Mouse (Mus musculus) intestine, embryonic 15.5 days (tissue): ENCODE data around the gene Dyrk1a. TPM values are rescaled to one million over a fixed set of nuclear protein-coding genes. Genes with fewer than 3 reads are reported as not detected.

Experiments used
- ATAC-seq: fragments of 200-750 bp; cut with Nextera tagmentation; 2 replicates; pipeline ENCODE4 v1.8.0; 2017; ENCODE audit warnings: moderate TSS enrichment, moderate library complexity
- H3K27ac ChIP-seq: fragments of 300-500 bp; sonication (generic); 2 replicates; pipeline ENCODE4 v1.5.1; 2015; ENCODE audit warnings: mild to moderate bottlenecking, inconsistent platforms
- H3K27me3 ChIP-seq: fragments of 300-500 bp; sonication (generic); replicated peaks from 2 replicates; pipeline ENCODE4 v1.6.1; 2015; ENCODE audit warnings: inconsistent platforms
- H3K36me3 ChIP-seq: fragments of 300-500 bp; sonication (generic); 2 replicates; pipeline ENCODE4 v1.6.1; 2015; ENCODE audit warnings: inconsistent platforms
- H3K4me1 ChIP-seq: fragments of 300-500 bp; sonication (generic); replicated peaks from 2 replicates; pipeline ENCODE4 v1.6.1; 2015; ENCODE audit warnings: inconsistent platforms
- H3K4me2 ChIP-seq: fragments of 300-500 bp; sonication (generic); replicated peaks from 2 replicates; pipeline ENCODE4 v1.6.1; 2015; ENCODE audit warnings: mild to moderate bottlenecking, inconsistent platforms
- H3K4me3 ChIP-seq: fragments of 300-500 bp; sonication (generic); replicated peaks from 2 replicates; pipeline ENCODE4 v1.5.1; 2015; ENCODE audit warnings: inconsistent platforms
- H3K9ac ChIP-seq: fragments of 300-500 bp; sonication (generic); 2 replicates; pipeline ENCODE4 v1.6.1; 2015; ENCODE audit warnings: inconsistent platforms
- H3K9me3 ChIP-seq: fragments of 300-500 bp; sonication (generic); 2 replicates; pipeline ENCODE4 v1.6.1; 2016; ENCODE audit warnings: inconsistent platforms
- WGBS: fragments of 180-500 bp; shearing (Covaris S2); methylation state at CpG from one replicate; pipeline ENCODE4 v1.1.7; 2015; 5-methylcytosine and 5-hydroxymethylcytosine counted together
- polyA plus RNA-seq: library from polyadenylated mRNA; unstranded; fragments of >200 nt; fragmentation: Nextera tagmentation; extraction: Ambion mirVana; gene quantifications from 2 replicates; pipeline ENCODE4 v1.2.1, GENCODE M21; 2015

Gene Dyrk1a
- polyA plus RNA-seq, 1 experiment from 2014 or later, result 8.1 TPM

GRCm38 (mm10) chr16:94601089-94601488 lies 31.3 kb downstream of the Dyrk1a start:
- H3K9me3 ChIP-seq, result no peaks in the 10 kb centered on the region
- H3K36me3 ChIP-seq, result no peaks in the 10 kb centered on the region
- peaks cover 59% of the 10 kb centered on the region for H3K4me1 ChIP-seq
- H3K9ac ChIP-seq, result no peak overlapping the region
- H3K4me2 ChIP-seq, result no peak overlapping the region
- no peak overlapping the region for H3K4me3 ChIP-seq
- WGBS, result 69% methylated on average over 5 of the region's 5 CpGs
- peak overlapping the region; percentile 51 for H3K27ac ChIP-seq
- H3K27me3 ChIP-seq, result no peaks in the 10 kb centered on the region
- peak; percentile 7; the same call in 1 of the 2 replicates for ATAC-seq

GRCm38 (mm10) chr16:94601540-94601953 lies 31.7 kb downstream of the Dyrk1a start:
- Histone ChIP-seq H3K9me3 (no peaks in the 10 kb centered on the region), H3K27me3 (no peaks in the 10 kb centered on the region), H3K27ac (peak overlapping the region; percentile 51), H3K9ac (no peak overlapping the region), H3K4me3 (no peak overlapping the region), H3K4me1 (peaks cover 61% of the 10 kb centered on the region), H3K36me3 (no peaks in the 10 kb centered on the region), H3K4me2 (0 out of 2 replicates have a peak overlapping the region, but pooled peaks have one; percentile 28)
- ATAC-seq, result peak; percentile 79
- WGBS, result 8% methylated on average over 6 of the region's 6 CpGs

- peaks cover 58% of the 10 kb centered on the region for H3K4me1 ChIP-seq
- H3K4me3 ChIP-seq, result no peak overlapping the region
- H3K36me3 ChIP-seq, result no peaks in the 10 kb centered on the region
- no peaks in the 10 kb centered on the region for H3K27me3 ChIP-seq
- H3K27ac ChIP-seq, result no peak overlapping the region
- no peaks in the 10 kb centered on the region for H3K9me3 ChIP-seq
- no peak for ATAC-seq
- H3K9ac ChIP-seq, result no peak overlapping the region
- no peak overlapping the region for H3K4me2 ChIP-seq
- WGBS, result 73% methylated on average over 1 of the region's 1 CpGs
Measured at GRCm38 (mm10) chr16:94602188-94602587, 32.4 kb downstream of the Dyrk1a start.

- Histone ChIP-seq H3K4me3 (no peak overlapping the region), H3K9ac (no peak overlapping the region), H3K27me3 (no peaks in the 10 kb centered on the region), H3K36me3 (no peaks in the 10 kb centered on the region), H3K4me1 (peaks cover 57% of the 10 kb centered on the region), H3K4me2 (no peak overlapping the region), H3K9me3 (no peaks in the 10 kb centered on the region), H3K27ac (no peak overlapping the region)
- 37% methylated on average over 4 of the region's 4 CpGs for WGBS
- ATAC-seq, result no peak
Measured at GRCm38 (mm10) chr16:94602730-94603129, 32.9 kb downstream of the Dyrk1a start.

GRCm38 (mm10) chr16:94606169-94606568 lies 36.4 kb downstream of the Dyrk1a start:
- H3K4me2 ChIP-seq, result no peak overlapping the region
- peaks cover 36% of the 10 kb centered on the region for H3K4me1 ChIP-seq
- H3K9me3 ChIP-seq, result no peaks in the 10 kb centered on the region
- no peaks in the 10 kb centered on the region for H3K27me3 ChIP-seq
- no peak overlapping the region for H3K4me3 ChIP-seq
- WGBS, result 71% methylated on average over 1 of the region's 1 CpGs
- peak; percentile 50 for ATAC-seq
- no peak overlapping the region for H3K27ac ChIP-seq
- no peaks in the 10 kb centered on the region for H3K36me3 ChIP-seq
- H3K9ac ChIP-seq, result no peak overlapping the region

- Histone ChIP-seq H3K4me2 (no peak overlapping the region), H3K9me3 (no peaks in the 10 kb centered on the region), H3K9ac (no peak overlapping the region), H3K27me3 (no peaks in the 10 kb centered on the region), H3K4me3 (no peak overlapping the region), H3K36me3 (no peaks in the 10 kb centered on the region), H3K4me1 (peaks cover 24% of the 10 kb centered on the region), H3K27ac (0 out of 2 replicates have a peak overlapping the region, but pooled peaks have one; percentile 11)
- WGBS, result 29% methylated on average over 1 of the region's 1 CpGs
- no peak for ATAC-seq
Measured at GRCm38 (mm10) chr16:94607468-94607867, 37.7 kb downstream of the Dyrk1a start.

GRCm38 (mm10) chr16:94608706-94609594 lies 39.1 kb downstream of the Dyrk1a start:
- no peaks in the 10 kb centered on the region for H3K27me3 ChIP-seq
- H3K4me1 ChIP-seq, result peaks cover 17% of the 10 kb centered on the region; the same call in 1 of the 2 replicates
- H3K36me3 ChIP-seq, result no peaks in the 10 kb centered on the region
- ATAC-seq, result no peak
- no peaks in the 10 kb centered on the region for H3K9me3 ChIP-seq
- 71% methylated on average over 9 of the region's 9 CpGs for WGBS
- no peak overlapping the region for H3K27ac ChIP-seq
- no peak overlapping the region for H3K4me2 ChIP-seq
- H3K4me3 ChIP-seq, result no peak overlapping the region
- no peak overlapping the region for H3K9ac ChIP-seq

GRCm38 (mm10) chr16:94612573-94612972 lies 42.8 kb downstream of the Dyrk1a start:
- ATAC-seq, result no peak
- no peak overlapping the region for H3K9ac ChIP-seq
- H3K9me3 ChIP-seq, result no peaks in the 10 kb centered on the region
- no peak overlapping the region for H3K27ac ChIP-seq
- no peak overlapping the region for H3K4me3 ChIP-seq
- H3K27me3 ChIP-seq, result no peaks in the 10 kb centered on the region
- WGBS, result 62% methylated on average over 8 of the region's 8 CpGs
- 0 out of 2 replicates have a peak, but pooled peaks cover 5% of the 10 kb centered on the region for H3K4me1 ChIP-seq
- no peaks in the 10 kb centered on the region for H3K36me3 ChIP-seq
- no peak overlapping the region for H3K4me2 ChIP-seq

- H3K27ac ChIP-seq, result no peak overlapping the region
- H3K27me3 ChIP-seq, result no peaks in the 10 kb centered on the region
- H3K4me3 ChIP-seq, result no peak overlapping the region
- no peaks in the 10 kb centered on the region for H3K9me3 ChIP-seq
- H3K9ac ChIP-seq, result no peak overlapping the region
- H3K36me3 ChIP-seq, result no peaks in the 10 kb centered on the region
- 83% methylated on average over 6 of the region's 6 CpGs for WGBS
- H3K4me1 ChIP-seq, result 0 out of 2 replicates have a peak, but pooled peaks cover 2% of the 10 kb centered on the region
- H3K4me2 ChIP-seq, result no peak overlapping the region
- ATAC-seq, result no peak
Measured at GRCm38 (mm10) chr16:94617255-94617654, 47.4 kb downstream of the Dyrk1a start.

GRCm38 (mm10) chr16:94618543-94618942 lies 48.7 kb downstream of the Dyrk1a start:
- H3K9me3 ChIP-seq, result no peaks in the 10 kb centered on the region
- H3K4me3 ChIP-seq, result no peak overlapping the region
- no peak overlapping the region for H3K9ac ChIP-seq
- no peaks in the 10 kb centered on the region for H3K36me3 ChIP-seq
- H3K4me1 ChIP-seq, result 0 out of 2 replicates have a peak, but pooled peaks cover under 1% of the 10 kb centered on the region
- no peaks in the 10 kb centered on the region for H3K27me3 ChIP-seq
- peak; percentile 87 for ATAC-seq
- 49% methylated on average over 10 of the region's 10 CpGs for WGBS
- no peak overlapping the region for H3K4me2 ChIP-seq
- no peak overlapping the region for H3K27ac ChIP-seq

GRCm38 (mm10) chr16:94619301-94619700 lies 49.5 kb downstream of the Dyrk1a start:
- Histone ChIP-seq H3K27me3 (no peaks in the 10 kb centered on the region), H3K9me3 (no peaks in the 10 kb centered on the region), H3K36me3 (no peaks in the 10 kb centered on the region), H3K4me3 (no peak overlapping the region), H3K9ac (no peak overlapping the region), H3K4me1 (0 out of 2 replicates have a peak, but pooled peaks cover 2% of the 10 kb centered on the region), H3K27ac (no peak overlapping the region), H3K4me2 (no peak overlapping the region)
- 88% methylated on average over 5 of the region's 5 CpGs for WGBS
- ATAC-seq, result no peak

GRCm38 (mm10) chr16:94624871-94625270 lies 55.1 kb downstream of the Dyrk1a start:
- no peak for ATAC-seq
- H3K4me2 ChIP-seq, result no peak overlapping the region
- H3K4me1 ChIP-seq, result peaks cover 21% of the 10 kb centered on the region
- H3K9me3 ChIP-seq, result no peaks in the 10 kb centered on the region
- no peak overlapping the region for H3K9ac ChIP-seq
- 64% methylated on average over 4 of the region's 4 CpGs for WGBS
- H3K27me3 ChIP-seq, result no peaks in the 10 kb centered on the region
- H3K4me3 ChIP-seq, result no peak overlapping the region
- no peak overlapping the region for H3K27ac ChIP-seq
- H3K36me3 ChIP-seq, result no peaks in the 10 kb centered on the region
